4 mouse cellular contexts compared by ENCODE assay signal in genomic region chr17:6637434-6637833, GRCm38 (mm10). TPM values are rescaled to one million over a fixed set of nuclear protein-coding genes. Genes with fewer than 3 reads are reported as not detected.
A peak's percentile ranks its signal among the peaks of the same experiment; 100 is the strongest.
DNase-seq lines count a peak whose midpoint lies in the region.
"Had no signal": no experiment of that assay in that cellular context is flagged by ENCODE, and none has a peak within 500 bp of the region (broad histone marks: within the 10 kb centered on the region; RNA-seq: fewer than 3 reads in every experiment).

No protein-coding gene starts in this region.

- peak; percentile 1 for DNase-seq in embryo, embryonic 10 days (ENCODE audit: low spot score)
- DNase-seq in gastrocnemius, postnatal 25 days: peak; percentile 4
- peak; percentile 82 for DNase-seq in heart, adult 11 months

RNA-seq across cellular contexts. Expression of gene Dynlt1f, which starts 18.3 kb away (rescaled TPM):
- 10 to 100 TPM; 49.0 to 51.0 TPM for total RNA-seq in gastrocnemius, postnatal 25 days (2021)

RNA-seq across cellular contexts. Expression of gene Sytl3, which starts 21.5 kb away (rescaled TPM):
- under 1 TPM in 1 of 2 experiments, not detected in 1; 0.36 TPM for total RNA-seq in gastrocnemius, postnatal 25 days (2021)
- total RNA-seq: MEL had no signal

RNA-seq across cellular contexts. Expression of gene Dynlt1c, which starts 36.0 kb away (rescaled TPM):
- 1 to 10 TPM; 2.0 to 2.8 TPM for total RNA-seq in gastrocnemius, postnatal 25 days (2021)

Comparison
In these comparisons a context has a peak if more than half of its experiments do, and no peak if none do; other contexts are left out.
1. DNase-seq: peak in every context shown above with its lines; median percentile 82 in heart, adult 11 months; 4 in gastrocnemius, postnatal 25 days; 1 in embryo, embryonic 10 days.